Mouse (Mus musculus) spleen, adult 12 weeks (tissue): ENCODE results near the gene Gm9945.

ENCODE experiments used
- DNase-seq: peaks from one replicate; pipeline ENCODE4 v3.0.0; 2022; ENCODE audit warnings: low spot score

Gene Gm9945

GRCm38 (mm10) chr11:53522930-53523329, 43.0 kb downstream of the Gm9945 start:
- DNase-seq = no peak

GRCm38 (mm10) chr11:53523545-53524405, 43.8 kb downstream of the Gm9945 start:
- DNase-seq = no peak

GRCm38 (mm10) chr11:53524905-53525304, 44.9 kb downstream of the Gm9945 start:
- DNase-seq = no peak

GRCm38 (mm10) chr11:53525461-53525860, 45.5 kb downstream of the Gm9945 start:
- DNase-seq = no peak

- DNase-seq = no peak
These were observed 48.7 kb downstream of the Gm9945 start for GRCm38 (mm10) chr11:53528397-53529252.

GRCm38 (mm10) chr11:53529253-53529557, 49.2 kb downstream of the Gm9945 start:
- DNase-seq = no peak

- no peak for DNase-seq
These were observed 50.0 kb downstream of the Gm9945 start for GRCm38 (mm10) chr11:53530001-53530400.
